Mouse (Mus musculus) testis, adult 2 months (tissue): ENCODE results near the gene Olfr457.

Experiments used
- CTCF ChIP-seq: fragments of 200-500 bp; IDR thresholded peaks from 2 replicates; pipeline ENCODE4 v1.5.1; 2012; ENCODE audit warnings: low read depth, mild to moderate bottlenecking, inconsistent platforms, low read length, moderate library complexity; ENCODE audit not compliant: control insufficient read depth, insufficient read depth, insufficient replicate concordance
- POLR2A ChIP-seq: fragments of 200-500 bp; IDR thresholded peaks from 2 replicates; pipeline ENCODE4 v1.6.1; 2012; ENCODE audit warnings: low read depth, mild to moderate bottlenecking, inconsistent platforms, low read length, moderate library complexity; ENCODE audit not compliant: control insufficient read depth

DNA sequence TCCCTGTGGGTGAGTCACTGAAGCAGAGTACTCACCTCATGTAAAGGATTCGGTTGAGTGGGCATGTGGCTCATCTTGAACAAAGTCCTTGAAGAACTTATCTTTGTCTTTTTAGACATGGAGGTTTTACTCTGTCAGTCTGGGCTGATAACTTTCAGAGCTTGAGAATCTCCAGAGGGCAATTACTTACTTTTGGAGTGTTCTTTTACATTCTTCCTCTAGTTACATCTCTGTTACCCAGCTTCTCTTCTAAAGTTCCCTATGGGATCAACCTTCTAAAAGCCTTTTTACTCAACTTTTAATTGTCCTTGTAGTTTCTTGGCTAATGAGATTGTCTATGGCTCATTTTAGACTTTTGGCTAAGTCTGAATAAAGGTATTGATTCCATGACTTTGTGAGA, 11.0 kb downstream of the Olfr457 start, which contains the start of gene Olfr458:
- no peak for TF ChIP-seq CTCF
- no peak for TF ChIP-seq POLR2A
